Mouse (Mus musculus) heart, postnatal 4 days (tissue): Measurements from ENCODE around the gene Gng3. TPM values are rescaled to one million over a fixed set of nuclear protein-coding genes. Genes with fewer than 3 reads are reported as not detected.
"Not testable (repeated sequence)": the region's sequence is repeated elsewhere in the genome, so short reads cannot be mapped to it uniquely, and the experiment has no call there.

Experiments used
- DNase-seq: peaks from one replicate; pipeline ENCODE4 v3.0.0; 2021
- total RNA-seq, 2 experiments: library from RNA; stranded (reverse); gene quantifications; 2 replicates each; pipeline ENCODE4 v1.2.3; 2021

Gng3 gene
- total RNA-seq, 2 experiments from 2014 or later = 0.16 TPM; not detected in 1

- peak; percentile 87 for DNase-seq
Observed at GRCm38 (mm10) chr19:8844371-8845129, 5.6 kb upstream of the Gng3 start.

GRCm38 (mm10) chr19:8842961-8843360 lies 4.0 kb upstream of the Gng3 start:
- no peak for DNase-seq

- DNase-seq = no peak
Observed at GRCm38 (mm10) chr19:8841012-8841411, 2.0 kb upstream of the Gng3 start.

- DNase-seq = peak; percentile 78
Observed at GRCm38 (mm10) chr19:8839908-8840791, 1.2 kb upstream of the Gng3 start.

- peak; percentile 55 for DNase-seq
Observed at GRCm38 (mm10) chr19:8838041-8838730, 808 bp downstream of the Gng3 start.

GRCm38 (mm10) chr19:8837251-8837791 lies 1.7 kb downstream of the Gng3 start, which contains the start of gene Bscl2:
Gene Bscl2, plus strand, starts transcription at chr19:8837467.
- peak; percentile 87 for DNase-seq

GRCm38 (mm10) chr19:8836327-8836726 lies 2.7 kb downstream of the Gng3 start:
- DNase-seq = not testable (repeated sequence)

- DNase-seq = no peak
Observed at GRCm38 (mm10) chr19:8832971-8833370, 6.0 kb downstream of the Gng3 start.

- no peak for DNase-seq
Observed at GRCm38 (mm10) chr19:8831262-8831661, 7.7 kb downstream of the Gng3 start.

GRCm38 (mm10) chr19:8830664-8831063 lies 8.3 kb downstream of the Gng3 start:
- no peak for DNase-seq

- DNase-seq = no peak
Observed at GRCm38 (mm10) chr19:8829660-8830059, 9.3 kb downstream of the Gng3 start, which contains the start of gene AC129217.1. Gene AC129217.1, plus strand, starts transcription at chr19:8829773.

- DNase-seq = no peak
Observed at GRCm38 (mm10) chr19:8822696-8823095, 16.3 kb downstream of the Gng3 start.

- no peak for DNase-seq
Observed at GRCm38 (mm10) chr19:8821146-8821545, 17.8 kb downstream of the Gng3 start.

GRCm38 (mm10) chr19:8820424-8820956 lies 18.5 kb downstream of the Gng3 start:
- DNase-seq = no peak

- peak; percentile 98 for DNase-seq
Observed at GRCm38 (mm10) chr19:8819596-8820423, 19.2 kb downstream of the Gng3 start, which contains the start of gene Hnrnpul2. Gene Hnrnpul2, plus strand, starts transcription at chr19:8820010.

GRCm38 (mm10) chr19:8818801-8819595 lies 20.0 kb downstream of the Gng3 start, which contains the start of gene Ttc9c:
Gene Ttc9c, minus strand, starts transcription at chr19:8819333.
- peak; percentile 96 for DNase-seq

- DNase-seq = no peak
Observed at GRCm38 (mm10) chr19:8818301-8818798, 20.6 kb downstream of the Gng3 start.

GRCm38 (mm10) chr19:8817001-8817400 lies 22.0 kb downstream of the Gng3 start:
- DNase-seq = no peak

- DNase-seq = no peak
Observed at GRCm38 (mm10) chr19:8815812-8816211, 23.2 kb downstream of the Gng3 start.

GRCm38 (mm10) chr19:8806810-8807209 lies 32.2 kb downstream of the Gng3 start:
- DNase-seq = no peak
